Comparison of ENCODE assay signal across 12 mouse cellular contexts in the genomic region with DNA sequence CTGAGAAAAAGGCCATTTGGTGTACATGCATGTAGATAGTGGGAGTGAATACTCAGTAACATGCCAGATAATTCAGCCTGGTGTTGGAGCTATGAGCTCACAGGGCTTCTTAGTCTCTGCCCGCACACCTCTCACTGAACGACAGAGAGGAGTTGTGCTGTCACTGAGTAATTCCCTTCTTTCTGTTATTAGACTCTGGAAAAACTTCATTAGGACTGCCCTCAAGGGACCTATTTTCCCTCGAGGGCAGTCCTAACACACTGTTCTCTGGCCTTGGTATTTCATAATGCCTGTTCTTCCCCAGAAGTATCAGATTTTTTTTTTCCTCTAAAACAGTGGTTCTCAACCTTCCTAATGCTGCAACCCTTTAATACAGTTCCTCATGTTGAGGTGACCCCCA. TPM values are rescaled to one million over a fixed set of nuclear protein-coding genes. Genes with fewer than 3 reads are reported as not detected.
"Had no signal": no experiment of that assay in that cellular context is flagged by ENCODE, and none has a peak within 500 bp of the region (broad histone marks: within the 10 kb centered on the region; RNA-seq: fewer than 3 reads in every experiment).

No protein-coding gene starts in this region.

- DNase-seq: liver, postnatal 0 days; lung, adult 2 months; lung, postnatal 14 days; lung, postnatal 4 days; midbrain, embryonic 14.5 days; right cerebral cortex, postnatal 14 days; right cerebral cortex, postnatal 4 days; spleen, adult 18-20 months; thymus, adult 18-20 months; thymus, postnatal 14 days; thymus, postnatal 36 days had no signal

RNA-seq across cellular contexts. Expression of a gene that starts 48.2 kb away (rescaled TPM):
- total RNA-seq: megakaryocyte-erythroid progenitor cell, adult 5-6 weeks had no signal
